ENCODE assay signal across 16 mouse cellular contexts in the genomic region with DNA sequence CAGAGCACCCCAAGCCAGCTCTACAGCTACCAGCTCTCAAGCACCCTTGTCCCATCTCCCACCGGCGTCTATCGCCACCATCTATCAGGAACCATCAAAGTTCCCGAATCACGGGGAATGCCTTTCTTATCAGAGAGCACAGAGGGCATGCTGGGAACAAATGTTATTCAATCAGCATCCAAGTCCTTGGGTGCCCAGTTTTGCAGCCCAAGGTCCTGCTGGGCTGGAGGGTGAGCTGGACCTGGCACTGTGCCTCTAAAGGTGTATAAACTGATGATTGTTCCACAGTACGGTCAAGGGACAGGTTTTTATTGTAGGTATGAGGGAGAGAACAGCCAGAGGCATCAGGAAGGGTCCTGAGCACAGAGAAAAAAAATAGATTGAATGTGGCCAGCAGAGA.
"Had no signal": no experiment of that assay in that cellular context is flagged by ENCODE, and none has a peak within 500 bp of the region (broad histone marks: within the 10 kb centered on the region; RNA-seq: fewer than 3 reads in every experiment).

No protein-coding gene starts in this region.

- DNase-seq: kidney, adult 9 months; kidney, postnatal 14 days; kidney, postnatal 4 days; layer of hippocampus, postnatal 36 days; liver, embryonic 13.5 days; lung, adult 2 months; lung, postnatal 14 days; retina, postnatal 1 day; right cerebral cortex, postnatal 25 days; thymus, adult 18-20 months; thymus, postnatal 36 days had no signal

- ATAC-seq: midbrain, embryonic 15.5 days had no signal

- H3K27ac ChIP-seq: left cerebral cortex, adult 2 months; liver, embryonic 13.5 days; midbrain, embryonic 12.5 days had no signal

- H3K4me3 ChIP-seq: left cerebral cortex, adult 2 months; liver, embryonic 13.5 days; midbrain, embryonic 12.5 days; midbrain, embryonic 15.5 days; myocyte; neural tube, embryonic 13.5 days had no signal
